Mouse (Mus musculus): ENCODE measurements at regions not wholly inside any gene's neighbourhood (a gene's known extent, or its start where the extent isn't known, plus 50 kb on each side); places are given as distances from the start of the nearest gene placed in this dataset.

GRCm38 (mm10) chr10:44820379-44820778 is 246.6 kb upstream of the Prep start:
- DNase-seq: no peak

DNA sequence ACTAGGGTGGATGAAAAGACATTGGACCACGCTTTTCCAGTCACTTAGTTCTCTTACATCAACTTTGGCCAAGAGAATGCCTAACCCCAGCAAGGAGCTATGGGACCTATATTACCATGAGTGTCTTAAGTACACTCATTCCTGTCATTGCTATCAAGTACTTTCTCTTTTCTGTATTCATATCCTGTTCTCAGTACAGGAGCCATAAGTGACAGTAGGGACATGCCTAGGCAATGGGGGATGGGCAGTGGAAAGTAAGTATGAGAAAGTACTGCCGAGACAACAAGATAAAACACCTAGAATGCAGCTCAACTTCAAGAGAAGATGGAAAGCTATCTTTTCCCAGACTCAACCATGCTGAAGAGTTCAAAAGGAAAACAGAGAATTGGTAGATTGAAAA is 247.6 kb upstream of the Prep start:
- no peak for DNase-seq

- DNase-seq: no peak
These were observed 248.4 kb upstream of the Prep start for GRCm38 (mm10) chr10:44818615-44819014.

- no peak for DNase-seq
These were observed 267.9 kb upstream of the Prdm1 start for GRCm38 (mm10) chr10:44796205-44796604.

DNA sequence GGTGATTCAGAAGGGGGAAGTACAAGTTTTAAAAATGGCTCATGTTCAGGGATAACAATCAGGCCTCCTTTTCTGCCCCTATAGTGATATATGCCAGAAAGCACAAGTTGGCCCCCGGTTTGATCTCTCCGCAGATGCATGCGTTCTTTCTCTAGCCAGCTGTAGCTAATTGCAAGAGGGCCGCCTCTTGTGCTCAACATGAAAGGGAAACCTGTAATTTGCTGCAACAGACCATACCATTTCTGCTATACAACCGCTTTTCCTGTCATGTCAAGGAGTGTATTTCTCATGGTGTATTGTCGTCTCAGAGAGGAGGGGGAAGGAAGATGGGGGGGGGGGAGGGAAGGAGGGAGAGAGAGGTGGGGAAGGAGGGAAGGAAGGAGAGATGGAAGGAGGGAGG is 257.1 kb upstream of the Prdm1 start:
- no peak for DNase-seq

DNA sequence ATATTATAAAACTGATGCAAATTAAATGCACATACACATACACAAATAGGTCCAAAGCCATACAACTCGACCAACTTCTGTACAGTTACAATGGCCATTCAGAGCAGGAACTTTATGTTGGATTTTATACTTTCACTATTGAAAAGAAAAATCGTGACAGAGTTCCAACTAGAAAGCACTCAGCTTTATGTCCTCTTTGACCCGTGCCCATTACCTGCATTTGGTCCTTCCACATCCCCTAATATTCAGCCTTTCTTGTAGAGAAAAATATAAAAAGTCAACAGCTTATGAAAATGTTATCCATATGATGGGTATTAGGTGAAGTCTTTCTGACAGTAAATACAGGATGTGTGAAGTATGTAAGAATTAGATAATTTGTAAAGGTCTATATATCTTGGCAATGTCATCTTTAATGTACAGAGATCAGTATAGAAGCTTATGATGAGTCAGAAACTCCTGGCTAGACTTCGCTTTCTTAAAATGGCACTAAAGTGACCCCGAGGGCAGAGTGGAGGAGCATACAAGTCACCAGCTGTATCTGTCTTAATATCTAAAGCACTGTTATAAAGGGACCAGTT is 252.2 kb upstream of the Prdm1 start:
- DNase-seq: no peak

DNA sequence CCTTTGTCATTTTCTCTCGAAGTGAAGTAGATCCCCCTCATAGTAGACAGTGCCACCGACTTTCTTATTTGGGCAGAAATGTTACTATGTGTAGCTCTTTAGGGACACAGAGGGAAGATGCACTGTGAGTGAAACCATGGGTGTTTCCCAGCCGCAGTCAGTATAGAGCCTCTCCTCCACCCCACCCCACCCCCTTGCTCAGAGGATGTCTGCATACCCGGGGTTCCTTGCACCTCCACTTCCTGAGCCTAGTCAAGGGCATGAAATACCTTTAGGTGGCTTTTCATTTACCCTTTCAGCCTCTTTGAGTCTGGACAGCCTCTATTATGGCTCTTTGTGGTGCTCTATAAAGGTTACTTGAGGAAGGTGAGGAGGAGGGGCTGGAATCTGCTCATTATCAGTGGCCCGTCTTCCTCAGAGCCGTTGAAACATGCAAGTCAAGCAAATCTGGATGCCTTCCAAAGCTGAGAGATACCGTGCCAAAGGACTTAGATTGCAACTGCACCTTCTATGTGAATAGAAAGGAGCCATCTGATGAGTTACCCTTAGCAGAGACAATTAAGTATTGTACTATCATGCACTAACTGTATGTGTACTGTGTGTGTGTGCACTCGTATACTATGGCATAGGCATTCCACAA is 251.4 kb upstream of the Prdm1 start:
- DNase-seq: no peak

GRCm38 (mm10) chr10:44777214-44777613 is 248.9 kb upstream of the Prdm1 start:
- no peak for DNase-seq

- no peak for DNase-seq
These were observed 247.9 kb upstream of the Prdm1 start for GRCm38 (mm10) chr10:44776175-44776574.

GRCm38 (mm10) chr10:44765527-44765926 is 237.2 kb upstream of the Prdm1 start:
- no peak for DNase-seq

DNA sequence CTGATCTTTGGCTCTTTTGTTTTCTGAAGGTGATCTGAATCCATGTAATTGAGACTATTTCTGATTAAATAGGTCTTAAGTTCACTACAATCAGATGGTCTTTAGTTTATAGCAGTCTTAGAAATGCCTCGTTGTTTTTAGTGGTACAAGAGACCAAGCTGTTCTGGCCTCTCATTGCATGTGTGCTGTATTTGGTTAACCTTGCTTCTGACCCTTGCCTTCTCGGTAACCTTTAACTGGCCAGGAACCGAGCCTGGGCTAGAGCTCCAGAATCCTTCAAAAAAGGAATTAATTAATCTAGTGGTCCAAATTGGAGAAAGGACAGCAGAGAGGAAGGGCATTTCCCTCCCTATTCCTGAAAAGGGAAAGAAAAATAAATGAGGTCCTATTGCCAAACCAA is 234.8 kb upstream of the Prdm1 start:
- DNase-seq: no peak

- DNase-seq: no peak
These were observed 233.8 kb upstream of the Prdm1 start for GRCm38 (mm10) chr10:44762068-44762467.

DNA sequence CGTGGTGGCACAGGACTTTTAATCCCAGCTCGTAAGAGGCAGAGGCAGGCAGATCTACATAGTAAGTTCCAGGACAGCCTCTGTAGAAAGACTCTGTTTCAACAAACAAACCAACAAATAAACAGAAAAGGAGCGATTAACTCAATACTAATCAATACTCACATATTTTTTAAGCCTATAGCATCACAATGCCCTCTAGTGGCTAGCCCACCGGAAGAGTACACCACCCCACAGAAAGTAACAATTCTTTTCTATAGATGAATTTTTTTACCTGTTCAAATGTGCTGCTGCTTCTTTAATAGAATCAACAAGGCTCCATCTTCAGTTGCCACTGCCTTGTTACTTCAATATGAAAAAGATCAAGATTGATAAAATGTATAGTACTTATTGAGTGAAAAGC is 233.0 kb upstream of the Prdm1 start:
- no peak for DNase-seq

DNA sequence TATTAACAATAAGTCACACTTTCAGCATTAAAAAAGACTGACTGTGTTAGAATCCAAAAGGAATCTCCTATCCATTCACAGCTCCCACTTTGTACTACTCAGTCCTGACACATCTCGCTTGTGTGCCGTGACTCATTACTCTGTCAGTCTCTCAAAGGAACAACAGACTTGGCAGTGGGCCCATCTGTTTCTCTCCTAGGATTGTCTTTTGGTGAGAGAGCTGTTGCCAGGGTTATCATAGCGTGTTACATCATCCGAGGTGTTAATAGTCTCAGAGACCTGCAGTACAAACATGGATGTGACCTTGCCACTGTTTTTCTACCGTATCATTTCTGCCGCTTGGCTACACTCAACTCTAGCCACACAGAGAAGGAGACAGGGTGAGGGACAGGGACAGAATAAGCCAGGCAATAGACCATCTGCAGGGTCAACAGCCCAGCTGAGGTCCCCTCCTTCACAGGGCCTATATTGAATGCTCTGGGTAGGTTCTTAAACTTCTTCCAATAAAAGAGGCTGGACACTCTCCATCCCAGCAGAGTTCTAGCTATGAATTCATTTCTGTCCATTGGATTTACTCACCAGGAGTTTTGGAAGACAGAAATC is 227.2 kb upstream of the Prdm1 start:
- no peak for DNase-seq

DNA sequence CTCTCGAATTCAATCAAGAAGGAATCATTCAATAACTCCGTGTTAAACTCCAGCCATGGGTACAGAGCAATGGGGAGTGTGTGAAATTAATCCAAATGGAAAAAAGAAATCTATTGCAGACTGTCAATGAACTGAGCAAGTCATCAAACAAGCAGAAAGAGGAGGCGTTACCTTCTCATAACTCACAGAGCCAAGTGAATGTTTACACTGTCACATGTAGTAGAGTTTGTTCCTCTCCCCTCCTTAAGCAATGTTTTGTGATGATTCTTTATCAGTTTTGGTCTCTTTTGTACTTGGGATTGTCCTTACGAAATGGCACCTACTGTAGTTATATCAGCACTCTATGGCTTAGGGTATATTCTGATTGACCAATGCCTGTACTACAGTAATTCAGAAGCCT is 226.6 kb upstream of the Prdm1 start:
- no peak for DNase-seq

DNA sequence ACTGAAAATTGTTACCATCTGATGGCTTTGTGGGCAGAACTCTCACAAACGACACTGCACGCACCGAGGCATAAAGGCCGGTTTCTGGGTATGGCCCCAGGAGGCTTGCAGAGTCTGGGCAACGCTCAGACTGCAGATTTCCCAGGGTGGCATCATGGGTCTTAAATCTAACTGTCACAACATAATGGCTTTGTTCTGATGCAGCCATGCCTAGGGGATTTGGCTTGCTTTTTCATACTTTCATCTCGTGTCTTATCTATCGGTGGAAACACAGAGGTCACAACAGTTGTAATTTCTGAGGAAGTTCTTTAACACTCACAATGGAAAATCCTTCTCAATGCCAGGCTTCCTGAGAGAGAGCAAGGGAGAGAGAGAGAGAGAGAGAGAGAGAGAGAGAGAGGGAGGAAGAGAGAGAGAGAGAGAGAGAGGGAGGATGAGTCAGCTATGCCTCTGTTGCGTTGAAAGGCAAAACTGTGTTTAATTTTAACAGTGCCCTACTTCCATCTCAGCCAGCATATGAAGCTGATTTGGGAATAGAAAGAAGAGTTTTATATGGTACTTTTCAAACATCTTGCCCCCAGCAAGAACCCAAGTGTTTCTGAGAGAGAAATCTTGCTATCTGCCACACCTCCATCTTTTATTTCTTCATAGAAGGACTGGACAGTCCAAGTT is 224.6 kb upstream of the Prdm1 start:
- no peak for DNase-seq

DNA sequence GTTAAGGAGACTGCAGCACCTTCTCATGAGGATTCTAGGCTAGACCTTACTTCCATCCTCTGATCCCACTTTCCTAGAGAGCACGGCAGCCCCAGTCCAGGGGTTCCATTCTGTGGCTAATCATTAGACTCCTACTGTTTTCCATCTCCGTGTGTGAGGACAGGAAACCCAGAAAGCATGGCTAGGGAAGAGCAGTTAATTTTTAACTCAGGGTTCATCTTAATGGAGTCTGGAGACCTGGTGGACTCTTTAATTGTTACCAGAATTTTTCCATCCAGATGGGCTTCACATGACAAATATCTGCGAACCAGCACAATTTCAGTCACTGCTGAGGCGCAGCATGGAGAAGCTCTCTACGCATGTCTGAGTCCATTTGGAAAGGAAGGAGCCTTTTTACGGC is 222.8 kb upstream of the Prdm1 start:
- no peak for DNase-seq

GRCm38 (mm10) chr10:44749206-44749605 is 220.9 kb upstream of the Prdm1 start:
- DNase-seq: no peak

DNA sequence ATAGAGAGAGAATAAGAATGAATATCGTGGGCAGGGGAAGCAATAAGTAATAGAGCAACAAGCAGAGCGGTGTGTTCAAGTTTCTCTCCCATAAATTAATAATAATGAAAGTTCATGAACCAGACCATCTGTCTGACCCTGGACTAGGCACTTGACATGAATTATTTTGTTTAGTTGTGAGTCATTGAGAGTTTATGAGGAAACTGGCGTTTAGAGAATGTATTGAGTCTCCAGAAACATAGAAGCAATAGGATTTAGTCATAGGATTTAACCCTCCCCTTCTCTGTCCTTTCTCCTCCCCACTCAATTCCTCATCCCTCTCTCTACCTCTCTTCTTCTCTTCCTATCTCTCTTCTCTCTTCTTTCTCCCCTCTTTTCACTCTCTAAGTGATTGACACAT is 219.1 kb upstream of the Prdm1 start:
- DNase-seq: no peak

GRCm38 (mm10) chr10:44744221-44744620 is 215.9 kb upstream of the Prdm1 start:
- DNase-seq: no peak

- no peak for DNase-seq
These were observed 205.3 kb upstream of the Prdm1 start for GRCm38 (mm10) chr10:44733641-44734040.

DNA sequence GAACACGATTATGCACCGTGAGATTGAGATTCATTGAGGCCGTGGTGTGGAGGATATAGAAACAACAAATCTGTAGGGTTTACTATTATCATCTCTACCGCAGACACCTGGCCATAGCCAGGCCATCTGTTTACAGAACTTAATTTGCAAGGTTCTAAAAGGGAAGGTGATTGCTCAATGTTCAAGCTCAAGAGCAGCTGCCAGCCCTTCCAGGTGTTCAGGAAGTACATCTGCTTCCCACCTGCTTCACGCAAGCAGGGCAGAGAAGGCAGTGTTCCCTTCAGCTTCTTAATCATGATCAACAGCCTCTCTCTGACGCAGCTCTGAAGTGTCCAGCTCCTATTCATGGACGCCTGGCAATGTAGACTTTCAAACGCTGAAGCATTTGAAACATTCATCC is 202.4 kb upstream of the Prdm1 start:
- no peak for DNase-seq

DNA sequence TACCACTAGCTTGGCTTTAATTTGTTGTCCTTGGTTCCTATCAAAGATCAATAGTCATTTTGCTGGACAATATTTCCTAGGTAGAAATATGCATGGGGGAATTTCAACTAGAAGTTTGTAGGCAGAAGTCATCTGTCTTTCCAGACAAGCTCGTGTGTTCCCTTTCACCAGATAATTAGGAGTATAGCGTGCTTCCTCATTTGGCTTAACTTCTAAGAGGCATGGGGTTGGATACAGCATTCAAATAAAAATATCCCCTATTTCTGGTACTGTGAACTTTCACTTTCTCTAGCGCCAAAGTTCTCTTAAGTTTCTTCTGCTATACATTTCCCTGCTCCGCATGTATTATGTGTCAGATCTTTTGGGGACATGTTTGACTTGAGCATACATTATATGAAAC is 200.7 kb upstream of the Prdm1 start:
- no peak for DNase-seq

DNA sequence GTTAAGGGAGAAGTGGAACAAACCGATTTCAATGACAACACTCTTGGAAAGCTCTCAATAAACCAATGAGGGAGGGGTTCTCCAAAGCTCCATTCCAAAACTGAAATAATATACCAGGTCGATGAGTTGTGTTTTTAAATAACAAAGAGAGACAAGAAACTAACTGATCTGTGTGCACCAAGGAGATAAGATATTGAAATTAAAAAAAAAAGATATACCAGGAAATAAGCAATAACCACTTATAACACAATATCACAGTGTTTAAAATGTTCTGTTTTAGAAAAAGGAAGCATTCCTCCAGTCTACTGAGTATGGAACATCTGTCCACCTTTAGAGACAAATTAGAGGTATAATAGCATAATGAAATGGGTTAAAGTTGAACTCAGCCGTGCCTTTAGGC is 196.3 kb upstream of the Prdm1 start:
- DNase-seq: no peak

Data from thymus, postnatal 25 days (tissue).